Mouse (Mus musculus) G1E (cell line): ENCODE measurements around the gene Rnpepl1. TPM values are rescaled to one million over a fixed set of nuclear protein-coding genes. Genes with fewer than 3 reads are reported as not detected.

Experiments used
- ATAC-seq: 2 replicates; pipeline ENCODE4 v1.8.0; 2016; ENCODE audit warnings: mild to moderate bottlenecking; ENCODE audit not compliant: insufficient number of reproducible peaks, poor library complexity, low FRiP score, severe bottlenecking; ENCODE audit errors: extremely low read depth
- DNase-seq: peaks from one replicate; pipeline ENCODE4 v3.0.0; 2012; ENCODE audit warnings: low spot score
- H3K27me3 ChIP-seq: 2 replicates; pipeline ENCODE4 v1.6.1; 2012; ENCODE audit warnings: mild to moderate bottlenecking, low read length, inconsistent platforms; ENCODE audit not compliant: insufficient read depth
- H3K36me3 ChIP-seq: replicated peaks from 2 replicates; pipeline ENCODE3; 2012; ENCODE audit warnings: mild to moderate bottlenecking, inconsistent platforms
- H3K4me1 ChIP-seq: 2 replicates; pipeline ENCODE4 v1.6.1; 2012; ENCODE audit warnings: low read depth, low read length, inconsistent platforms, mixed read lengths; ENCODE audit not compliant: insufficient read depth
- H3K4me3 ChIP-seq: 2 replicates; pipeline ENCODE4 v1.5.1; 2012; ENCODE audit warnings: low read depth, mild to moderate bottlenecking, inconsistent platforms, low read length, moderate library complexity, mixed read lengths
- H3K9me3 ChIP-seq: replicated peaks from 2 replicates; pipeline ENCODE4 v1.6.1; 2012; ENCODE audit warnings: inconsistent platforms
- CTCF ChIP-seq: IDR thresholded peaks from 2 replicates; pipeline ENCODE4 v1.5.1; 2012; ENCODE audit warnings: low read depth, low read length, inconsistent platforms, mixed read lengths
- GATA1 ChIP-seq: IDR thresholded peaks from 2 replicates; pipeline ENCODE4 v1.6.1; 2012; ENCODE audit warnings: borderline replicate concordance, low read length, inconsistent platforms, mixed read lengths
- GATA2 ChIP-seq: IDR thresholded peaks from 2 replicates; pipeline ENCODE4 v1.6.1; 2012; ENCODE audit warnings: low read depth, low read length, inconsistent platforms, borderline replicate concordance
- POLR2AphosphoS5 ChIP-seq: IDR thresholded peaks from 2 replicates; pipeline ENCODE4 v1.6.1; 2012; ENCODE audit warnings: low read depth, low read length, inconsistent platforms; ENCODE audit not compliant: insufficient replicate concordance
- TAL1 ChIP-seq: conservative IDR thresholded peaks from 2 replicates; pipeline ENCODE4 v1.6.1; 2012; ENCODE audit warnings: low read depth, low read length, inconsistent platforms, mixed read lengths
- polyA plus RNA-seq: library from polyadenylated mRNA; stranded (reverse); fragments of >175 nt; gene quantifications from 2 replicates; pipeline ENCODE4 v1.2.3, GENCODE M21; 2012
- total RNA-seq, 2 experiments: library from RNA; stranded (forward) in 1 of 2; stranded (reverse) in 1 of 2; fragments of 200-1000 nt in 1 of 2; fragments of >200 nt in 1 of 2; fragmentation: Nextera tagmentation in 1 of 2; gene quantifications; 2 replicates each; pipeline ENCODE4 v1.2.3; 2014 to 2017

The Rnpepl1 gene
- total and polyA plus RNA-seq, 3 experiments: 18.8 to 196 (median 37.2) TPM

DNA sequence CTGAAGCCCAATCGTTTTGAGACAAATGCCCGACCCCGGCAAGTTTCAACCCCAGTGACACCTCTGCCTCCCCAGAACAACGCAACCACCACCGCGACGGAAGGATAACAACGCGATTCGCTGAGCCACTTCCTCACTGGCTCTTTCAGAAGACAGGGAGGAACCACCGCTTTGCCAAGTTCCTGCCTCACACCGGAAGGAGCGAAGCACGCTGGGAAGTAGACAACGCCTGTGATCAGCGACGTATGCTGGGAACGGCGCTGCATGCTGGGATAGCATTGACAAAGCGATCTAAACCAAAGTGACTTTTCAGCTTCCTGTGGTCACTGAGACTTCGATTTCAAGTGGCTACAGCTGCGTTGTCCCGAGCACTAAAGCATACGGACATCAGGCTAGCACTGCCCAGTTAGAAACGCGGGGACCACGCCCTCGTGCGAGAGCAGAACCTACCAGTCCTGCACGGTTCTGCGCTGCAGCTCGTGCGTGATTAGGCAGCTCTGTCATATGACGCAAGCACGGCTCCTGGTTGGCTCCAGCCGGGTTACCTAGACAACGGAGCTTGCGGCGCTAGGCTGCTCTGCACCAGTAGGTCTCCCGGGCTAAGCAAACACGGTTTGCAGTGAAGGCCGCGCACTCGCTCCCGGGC lies 23.7 kb downstream of the Rnpepl1 start, which contains the start of gene Capn10:
Capn10 (plus strand) TSS at position 195 of the 646 bp plus-strand sequence.
- Histone ChIP-seq H3K4me1 (peaks cover 45% of the 10 kb centered on the region), H3K36me3 (peaks cover 41% of the 10 kb centered on the region), H3K27me3 (peaks cover 2% of the 10 kb centered on the region), H3K4me3 (peak within 1 kb of the TSS; percentile 79), H3K9me3 (no peaks in the 10 kb centered on the region)
- TF ChIP-seq GATA1: no peak
- TF ChIP-seq POLR2AphosphoS5: peak; percentile 78; the same call in 1 of the 2 replicates
- DNase-seq: peak; percentile 98
- ATAC-seq: peak; percentile 92

GRCm38 (mm10) chr1:92935054-92935962 lies 24.7 kb downstream of the Rnpepl1 start:
- H3K4me1 ChIP-seq: peaks cover 45% of the 10 kb centered on the region
- ATAC-seq (no peak), DNase-seq (peak; percentile 50)

GRCm38 (mm10) chr1:92935977-92936376 lies 25.4 kb downstream of the Rnpepl1 start:
- no peaks in the 10 kb centered on the region for H3K27me3 ChIP-seq
- ATAC-seq (no peak), DNase-seq (no peak)
- no peaks in the 10 kb centered on the region for H3K9me3 ChIP-seq
- no peak overlapping the region; the same call in 1 of the 2 replicates for H3K4me3 ChIP-seq
- TF ChIP-seq GATA2: no peak
- no peak for TF ChIP-seq GATA1
- TF ChIP-seq CTCF: no peak
- no peak for TF ChIP-seq TAL1
- no peak for TF ChIP-seq POLR2AphosphoS5
- H3K4me1 ChIP-seq: peaks cover 45% of the 10 kb centered on the region
- peaks cover 56% of the 10 kb centered on the region for H3K36me3 ChIP-seq

More at GRCm38 (mm10) chr1:92935054-92935962, 24.7 kb downstream of the Rnpepl1 start:
- Histone ChIP-seq H3K36me3 (peaks cover 51% of the 10 kb centered on the region), H3K4me3 (peak overlapping the region; percentile 79), H3K27me3 (no peaks in the 10 kb centered on the region), H3K9me3 (no peaks in the 10 kb centered on the region)
- no peak for TF ChIP-seq POLR2AphosphoS5
- TF ChIP-seq TAL1: no peak
- TF ChIP-seq CTCF: no peak
- no peak for TF ChIP-seq GATA1
- no peak for TF ChIP-seq GATA2

- H3K36me3 ChIP-seq: peaks cover 59% of the 10 kb centered on the region
- TF ChIP-seq POLR2AphosphoS5: no peak
- H3K9me3 ChIP-seq: no peaks in the 10 kb centered on the region
- no peak for ATAC-seq
- peaks cover 45% of the 10 kb centered on the region for H3K4me1 ChIP-seq
- H3K27me3 ChIP-seq: no peaks in the 10 kb centered on the region
- H3K4me3 ChIP-seq: no peak overlapping the region
- no peak for DNase-seq
Measured at GRCm38 (mm10) chr1:92936467-92936866, 25.9 kb downstream of the Rnpepl1 start.

DNA sequence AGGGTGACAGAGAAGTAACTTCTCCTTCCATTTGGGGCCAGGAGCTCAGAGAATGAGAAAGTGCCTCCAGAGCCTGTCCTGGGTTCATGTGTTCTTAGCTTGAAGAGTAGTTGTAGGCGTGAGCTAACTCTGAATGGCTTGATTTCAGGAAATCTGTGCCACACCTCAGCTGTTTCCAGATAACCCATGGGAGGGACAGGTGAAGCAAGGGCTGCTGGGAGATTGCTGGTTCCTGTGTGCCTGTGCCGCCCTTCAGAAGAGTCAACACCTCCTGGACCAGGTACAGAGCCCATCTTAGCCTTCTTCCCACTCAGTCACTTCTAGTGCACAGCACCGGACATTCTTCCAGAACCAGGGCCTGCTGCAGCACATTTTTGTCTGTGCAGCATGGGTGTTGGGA lies 27.2 kb downstream of the Rnpepl1 start:
- peaks cover 44% of the 10 kb centered on the region for H3K4me1 ChIP-seq
- ATAC-seq: no peak
- peaks cover 64% of the 10 kb centered on the region for H3K36me3 ChIP-seq
- TF ChIP-seq POLR2AphosphoS5 (no peak), CTCF (no peak), GATA1 (no peak), GATA2 (no peak), TAL1 (no peak)
- DNase-seq: no peak
- H3K9me3 ChIP-seq: no peaks in the 10 kb centered on the region
- H3K27me3 ChIP-seq: no peaks in the 10 kb centered on the region
- H3K4me3 ChIP-seq: no peak overlapping the region

DNA sequence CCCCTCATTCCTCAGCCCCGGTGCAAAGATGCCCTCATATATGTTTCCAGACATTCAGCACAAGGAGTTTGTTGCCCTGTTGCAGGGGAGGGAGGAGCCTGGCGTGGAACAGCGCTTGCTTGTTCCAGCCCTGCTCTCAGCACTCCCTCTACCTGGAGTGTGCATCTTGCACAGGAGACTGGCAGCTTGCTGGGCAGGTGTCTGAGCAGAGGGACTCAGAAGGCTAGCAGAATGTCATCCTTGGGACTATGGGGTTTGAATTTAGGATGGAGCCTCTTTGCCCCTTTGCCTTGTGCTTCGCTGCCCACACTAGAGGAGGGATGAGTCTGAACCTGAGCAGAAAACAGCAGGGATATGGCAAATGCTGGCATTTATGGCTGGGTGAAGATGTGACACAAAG lies 29.2 kb downstream of the Rnpepl1 start:
- H3K4me3 ChIP-seq: no peak overlapping the region
- ATAC-seq (no peak), DNase-seq (no peak)
- H3K27me3 ChIP-seq: no peaks in the 10 kb centered on the region
- H3K36me3 ChIP-seq: peaks cover 82% of the 10 kb centered on the region
- H3K4me1 ChIP-seq: peaks cover 29% of the 10 kb centered on the region
- no peaks in the 10 kb centered on the region for H3K9me3 ChIP-seq
- TF ChIP-seq CTCF (no peak), TAL1 (no peak), POLR2AphosphoS5 (no peak), GATA2 (no peak), GATA1 (no peak)
